Mouse (Mus musculus): Measurements from ENCODE around the gene Gm20388.

GRCm38 (mm10) chr8:121128531-121129264 is 1218.1 kb downstream of the Gm20388 start:
- TF ChIP-seq ZNF384 (IDR thresholded peaks at IDR 0.05; ENCODE audit: low read depth, low read length) = no peak
- no peak for TF ChIP-seq MAFK (IDR thresholded peaks at IDR 0.05; ENCODE audit: insufficient read depth, low read depth, low read length)
